Mouse (Mus musculus): Measurements from ENCODE around the gene Manea.

- TF ChIP-seq EP300 (IDR thresholded peaks at IDR 0.05; ENCODE audit: low read depth): no peak
- TF ChIP-seq CTCF (IDR thresholded peaks at IDR 0.05; ENCODE audit: low read depth): no peak
These were observed 7.0 kb upstream of the Manea start for GRCm38 (mm10) chr4:26353643-26354231.

Measured in liver, postnatal 0 days (tissue).